Mouse (Mus musculus): ENCODE results near the gene Dnm3. TPM values are rescaled to one million over a fixed set of nuclear protein-coding genes. Genes with fewer than 3 reads are reported as not detected.

Dnm3 gene
- polyA plus RNA-seq, 1 experiment from 2014 or later, result 5.2 TPM

GRCm38 (mm10) chr1:162323142-162323541 lies 154.7 kb downstream of the Dnm3 start:
- no peak overlapping the region for H3K4me3 ChIP-seq (ENCODE audit: low read length)
- H3K4me1 ChIP-seq (ENCODE audit: control insufficient read depth, insufficient read depth, low read length), result no peaks in the 10 kb centered on the region
- H3K4me2 ChIP-seq (ENCODE audit: low read depth, low read length), result no peak overlapping the region
- no peak overlapping the region for H3K9ac ChIP-seq (ENCODE audit: low read depth, low read length)
- no peaks in the 10 kb centered on the region for H3K27me3 ChIP-seq (replicated peaks; ENCODE audit: control insufficient read depth, insufficient read depth, low read length)
- ATAC-seq, result no peak
- H3K9me3 ChIP-seq (ENCODE audit: control insufficient read depth, low read length), result no peaks in the 10 kb centered on the region
- no peak overlapping the region for H3K27ac ChIP-seq (ENCODE audit: low read length)
- no peaks in the 10 kb centered on the region for H3K36me3 ChIP-seq (ENCODE audit: control insufficient read depth, insufficient read depth, low read length)
- whole genome bisulfite sequencing, result 82% methylated on average over 2 of the region's 2 CpGs

GRCm38 (mm10) chr1:162313451-162314276 lies 164.2 kb downstream of the Dnm3 start:
- Histone ChIP-seq H3K9ac (ENCODE audit: low read depth, low read length) (no peak overlapping the region), H3K27me3 (replicated peaks; ENCODE audit: control insufficient read depth, insufficient read depth, low read length) (no peaks in the 10 kb centered on the region), H3K27ac (ENCODE audit: low read length) (no peak overlapping the region), H3K36me3 (ENCODE audit: control insufficient read depth, insufficient read depth, low read length) (no peaks in the 10 kb centered on the region), H3K9me3 (ENCODE audit: control insufficient read depth, low read length) (no peaks in the 10 kb centered on the region), H3K4me1 (ENCODE audit: control insufficient read depth, insufficient read depth, low read length) (no peaks in the 10 kb centered on the region), H3K4me3 (ENCODE audit: low read length) (no peak overlapping the region), H3K4me2 (ENCODE audit: low read depth, low read length) (no peak overlapping the region)
- 25% methylated on average over 11 of the region's 11 CpGs for WGBS
- peak; percentile 84 for ATAC-seq

- Histone ChIP-seq H3K27ac (ENCODE audit: low read length) (no peak overlapping the region), H3K4me1 (ENCODE audit: control insufficient read depth, insufficient read depth, low read length) (no peaks in the 10 kb centered on the region)
- WGBS, result 67% methylated on average over 2 of the region's 2 CpGs
These were observed 165.2 kb downstream of the Dnm3 start for GRCm38 (mm10) chr1:162312621-162313020.

GRCm38 (mm10) chr1:162312152-162312551 lies 165.7 kb downstream of the Dnm3 start:
- Histone ChIP-seq H3K4me3 (ENCODE audit: low read length) (no peak overlapping the region), H3K36me3 (ENCODE audit: control insufficient read depth, insufficient read depth, low read length) (no peaks in the 10 kb centered on the region), H3K27ac (ENCODE audit: low read length) (no peak overlapping the region), H3K27me3 (replicated peaks; ENCODE audit: control insufficient read depth, insufficient read depth, low read length) (no peaks in the 10 kb centered on the region), H3K4me1 (ENCODE audit: control insufficient read depth, insufficient read depth, low read length) (no peaks in the 10 kb centered on the region), H3K9ac (ENCODE audit: low read depth, low read length) (no peak overlapping the region), H3K9me3 (ENCODE audit: control insufficient read depth, low read length) (no peaks in the 10 kb centered on the region), H3K4me2 (ENCODE audit: low read depth, low read length) (no peak overlapping the region)
- no peak for ATAC-seq
- 77% methylated on average over 7 of the region's 7 CpGs for WGBS

More at GRCm38 (mm10) chr1:162312621-162313020, 165.2 kb downstream of the Dnm3 start:
- no peak for ATAC-seq
- Histone ChIP-seq H3K9ac (ENCODE audit: low read depth, low read length) (no peak overlapping the region), H3K27me3 (replicated peaks; ENCODE audit: control insufficient read depth, insufficient read depth, low read length) (no peaks in the 10 kb centered on the region), H3K4me2 (ENCODE audit: low read depth, low read length) (no peak overlapping the region), H3K9me3 (ENCODE audit: control insufficient read depth, low read length) (no peaks in the 10 kb centered on the region), H3K4me3 (ENCODE audit: low read length) (no peak overlapping the region), H3K36me3 (ENCODE audit: control insufficient read depth, insufficient read depth, low read length) (no peaks in the 10 kb centered on the region)

GRCm38 (mm10) chr1:162305247-162305646 lies 172.6 kb downstream of the Dnm3 start:
- ATAC-seq, result no peak
- Histone ChIP-seq H3K27ac (ENCODE audit: low read length) (no peak overlapping the region), H3K9me3 (ENCODE audit: control insufficient read depth, low read length) (no peaks in the 10 kb centered on the region), H3K4me2 (ENCODE audit: low read depth, low read length) (no peak overlapping the region), H3K36me3 (ENCODE audit: control insufficient read depth, insufficient read depth, low read length) (no peaks in the 10 kb centered on the region), H3K4me3 (ENCODE audit: low read length) (no peak overlapping the region), H3K4me1 (ENCODE audit: control insufficient read depth, insufficient read depth, low read length) (0 out of 2 replicates have a peak, but pooled peaks cover 4% of the 10 kb centered on the region), H3K9ac (ENCODE audit: low read depth, low read length) (no peak overlapping the region), H3K27me3 (replicated peaks; ENCODE audit: control insufficient read depth, insufficient read depth, low read length) (no peaks in the 10 kb centered on the region)
- 73% methylated on average over 6 of the region's 6 CpGs for WGBS

- Histone ChIP-seq H3K27me3 (replicated peaks; ENCODE audit: control insufficient read depth, insufficient read depth, low read length) (no peaks in the 10 kb centered on the region), H3K4me2 (ENCODE audit: low read depth, low read length) (no peak overlapping the region), H3K27ac (ENCODE audit: low read length) (peak overlapping the region; percentile 33; the same call in 1 of the 2 replicates), H3K4me1 (ENCODE audit: control insufficient read depth, insufficient read depth, low read length) (0 out of 2 replicates have a peak, but pooled peaks cover 4% of the 10 kb centered on the region), H3K4me3 (ENCODE audit: low read length) (no peak overlapping the region), H3K9ac (ENCODE audit: low read depth, low read length) (no peak overlapping the region), H3K9me3 (ENCODE audit: control insufficient read depth, low read length) (no peaks in the 10 kb centered on the region), H3K36me3 (ENCODE audit: control insufficient read depth, insufficient read depth, low read length) (no peaks in the 10 kb centered on the region)
- no peak for ATAC-seq
- 35% methylated on average over 4 of the region's 4 CpGs for WGBS
These were observed 175.4 kb downstream of the Dnm3 start for GRCm38 (mm10) chr1:162302480-162302879.

- WGBS, result 64% methylated on average over 12 of the region's 12 CpGs
- no peak for ATAC-seq
These were observed 178.1 kb downstream of the Dnm3 start for GRCm38 (mm10) chr1:162299558-162300319.

GRCm38 (mm10) chr1:162298527-162298926 lies 179.3 kb downstream of the Dnm3 start:
- Histone ChIP-seq H3K27ac (ENCODE audit: low read length) (no peak overlapping the region), H3K36me3 (ENCODE audit: control insufficient read depth, insufficient read depth, low read length) (no peaks in the 10 kb centered on the region), H3K27me3 (replicated peaks; ENCODE audit: control insufficient read depth, insufficient read depth, low read length) (no peaks in the 10 kb centered on the region), H3K4me1 (ENCODE audit: control insufficient read depth, insufficient read depth, low read length) (peaks cover 7% of the 10 kb centered on the region; the same call in 1 of the 2 replicates), H3K9ac (ENCODE audit: low read depth, low read length) (no peak overlapping the region), H3K4me3 (ENCODE audit: low read length) (no peak overlapping the region), H3K9me3 (ENCODE audit: control insufficient read depth, low read length) (no peaks in the 10 kb centered on the region), H3K4me2 (ENCODE audit: low read depth, low read length) (no peak overlapping the region)
- ATAC-seq, result no peak
- WGBS, result 87% methylated on average over 3 of the region's 3 CpGs

More at GRCm38 (mm10) chr1:162299558-162300319, 178.1 kb downstream of the Dnm3 start:
- Histone ChIP-seq H3K27me3 (replicated peaks; ENCODE audit: control insufficient read depth, insufficient read depth, low read length) (no peaks in the 10 kb centered on the region), H3K9me3 (ENCODE audit: control insufficient read depth, low read length) (no peaks in the 10 kb centered on the region), H3K4me2 (ENCODE audit: low read depth, low read length) (no peak overlapping the region), H3K27ac (ENCODE audit: low read length) (peak overlapping the region; percentile 20; the same call in 1 of the 2 replicates), H3K36me3 (ENCODE audit: control insufficient read depth, insufficient read depth, low read length) (no peaks in the 10 kb centered on the region), H3K4me3 (ENCODE audit: low read length) (no peak overlapping the region), H3K4me1 (ENCODE audit: control insufficient read depth, insufficient read depth, low read length) (0 out of 2 replicates have a peak, but pooled peaks cover 4% of the 10 kb centered on the region), H3K9ac (ENCODE audit: low read depth, low read length) (no peak overlapping the region)

- H3K4me2 ChIP-seq (ENCODE audit: low read depth, low read length), result no peak overlapping the region
- H3K9ac ChIP-seq (ENCODE audit: low read depth, low read length), result no peak overlapping the region
- H3K27me3 ChIP-seq (replicated peaks; ENCODE audit: control insufficient read depth, insufficient read depth, low read length), result no peaks in the 10 kb centered on the region
- H3K36me3 ChIP-seq (ENCODE audit: control insufficient read depth, insufficient read depth, low read length), result no peaks in the 10 kb centered on the region
- WGBS, result 61% methylated on average over 5 of the region's 5 CpGs
- H3K27ac ChIP-seq (ENCODE audit: low read length), result peak overlapping the region; percentile 37; the same call in 1 of the 2 replicates
- H3K9me3 ChIP-seq (ENCODE audit: control insufficient read depth, low read length), result no peaks in the 10 kb centered on the region
- peaks cover 3% of the 10 kb centered on the region; the same call in 1 of the 2 replicates for H3K4me1 ChIP-seq (ENCODE audit: control insufficient read depth, insufficient read depth, low read length)
- ATAC-seq, result no peak
- no peak overlapping the region for H3K4me3 ChIP-seq (ENCODE audit: low read length)
These were observed 182.4 kb downstream of the Dnm3 start for GRCm38 (mm10) chr1:162295443-162295842.

Data from intestine, embryonic 16.5 days (tissue).